In genomic region chr2:155381060-155381437, GRCm38 (mm10) we compare ENCODE assay signal across 8 mouse cellular contexts. TPM values are rescaled to one million over a fixed set of nuclear protein-coding genes. Genes with fewer than 3 reads are reported as not detected.
DNase-seq lines count a peak whose midpoint lies in the region; ATAC-seq and TF ChIP-seq lines count a peak whose summit lies in the region.

No protein-coding gene starts in this region.

- H3K36me3 ChIP-seq in limb, embryonic 14.5 days (ENCODE audit: control insufficient read depth, insufficient read depth, low read length): no peaks in the 10 kb centered on the region
- H3K36me3 ChIP-seq in small intestine, adult 2 months (ENCODE audit: control insufficient read depth, insufficient read depth, low read length): peaks cover 4% of the 10 kb centered on the region; the same call in 1 of the 2 replicates

- ATAC-seq in limb, embryonic 14.5 days (ENCODE audit: low FRiP score, low read depth): no peak

- no peak for TF ChIP-seq POLR2A in limb, embryonic 14.5 days (IDR thresholded peaks at IDR 0.05; ENCODE audit: borderline replicate concordance, extremely low read depth, insufficient read depth, insufficient read length)
- TF ChIP-seq POLR2A in small intestine, adult 2 months (IDR thresholded peaks at IDR 0.05; ENCODE audit: low read depth, low read length): no peak

- no peak for TF ChIP-seq CTCF in small intestine, adult 2 months (IDR thresholded peaks at IDR 0.05; ENCODE audit: extremely low read depth, insufficient read length, insufficient replicate concordance, low read depth, low read length)

- peak overlapping the region; percentile 96 for H3K4me3 ChIP-seq in limb, embryonic 14.5 days (replicated peaks; ENCODE audit: low read length)
- H3K4me3 ChIP-seq in small intestine, adult 2 months (ENCODE audit: low read depth, low read length): peak overlapping the region; percentile 76

- no peaks in the 10 kb centered on the region for H3K9me3 ChIP-seq in limb, embryonic 14.5 days (ENCODE audit: control insufficient read depth, low read length)

- peak overlapping the region; percentile 98; the same call in 1 of the 2 replicates for H3K27ac ChIP-seq in limb, embryonic 14.5 days (replicated peaks; ENCODE audit: low read depth, low read length)
- H3K27ac ChIP-seq in small intestine, adult 2 months (ENCODE audit: insufficient read depth, low read depth, low read length): no peak overlapping the region

- peak overlapping the region; percentile 93 for H3K9ac ChIP-seq in limb, embryonic 14.5 days (ENCODE audit: low read depth, low read length, severe bottlenecking)

- intact Hi-C loops in left cerebral cortex, postnatal 25 days (cut with DNase I): loop anchor here (1.0 to 5.0 kb wide), 2 partner anchors 24 to 144 kb away; partner anchors contain the start of genes Dynlrb1 and Pigu

- peak overlapping the region; percentile 84 for H3K4me2 ChIP-seq in limb, embryonic 14.5 days (replicated peaks; ENCODE audit: low read depth, low read length, severe bottlenecking)

- WGBS in limb, embryonic 14.5 days: 2% methylated on average over 11 of the region's 11 CpGs
- 1% methylated on average over 11 of the region's 11 CpGs for WGBS in small intestine, adult 2 months

- H3K4me1 ChIP-seq in limb, embryonic 14.5 days (ENCODE audit: control insufficient read depth, insufficient read depth, low read length): peaks cover 12% of the 10 kb centered on the region
- peaks cover 4% of the 10 kb centered on the region; the same call in 1 of the 2 replicates for H3K4me1 ChIP-seq in small intestine, adult 2 months (ENCODE audit: control insufficient read depth, insufficient read depth, insufficient read length, low read length)

- peaks cover 3% of the 10 kb centered on the region; the same call in 1 of the 2 replicates for H3K27me3 ChIP-seq in limb, embryonic 14.5 days (ENCODE audit: control insufficient read depth, insufficient read depth, low read length)
- no peaks in the 10 kb centered on the region for H3K27me3 ChIP-seq in small intestine, adult 2 months (ENCODE audit: control insufficient read depth, insufficient read depth, low read length)

- DNase-seq in cerebellum, adult 11 months: peak; percentile 43
- DNase-seq in cerebellum, adult 9-10 months: no peak
- peak; percentile 15 for DNase-seq in thymus, postnatal 14 days
- DNase-seq in thymus, postnatal 10 days (ENCODE audit: low spot score in 2 of 2): no peak
- DNase-seq in limb, embryonic 14.5 days (ENCODE audit: low spot score): no peak
- no peak for DNase-seq in left cerebral cortex, postnatal 25 days (ENCODE audit: low spot score in 2 of 2)
- no peak for DNase-seq in frontal cortex, postnatal 14 days (ENCODE audit: low spot score in 2 of 2)

RNA-seq across cellular contexts. Expression of gene Trp53inp2, which starts 0.2 kb away (rescaled TPM):
- 26.8 and 35.7 TPM in 2 replicates for polyA plus RNA-seq in limb, embryonic 14.5 days (2012; rRNA removed)
- 15.5 and 17.6 TPM in 2 replicates for polyA plus RNA-seq in limb, embryonic 14.5 days (2014; fragmentation: Nextera tagmentation; extraction: Ambion mirVana)
- 161 and 164 TPM in 2 replicates for polyA plus RNA-seq in small intestine, adult 2 months (2012; rRNA removed)
- total RNA-seq in left cerebral cortex, postnatal 25 days (2021): 100 to 1,000 TPM; 175 to 194 TPM

RNA-seq across cellular contexts. Expression of gene Pigu, which starts 23.8 kb away (rescaled TPM):
- polyA plus RNA-seq in limb, embryonic 14.5 days (2012; rRNA removed): 50.7 and 66.4 TPM in 2 replicates
- 43.8 and 49.4 TPM in 2 replicates for polyA plus RNA-seq in limb, embryonic 14.5 days (2014; fragmentation: Nextera tagmentation; extraction: Ambion mirVana)
- 13.7 and 26.2 TPM in 2 replicates for polyA plus RNA-seq in small intestine, adult 2 months (2012; rRNA removed)
- 10 to 100 TPM; 29.1 to 29.5 TPM for total RNA-seq in left cerebral cortex, postnatal 25 days (2021)

Comparison
In these comparisons a context has a peak if more than half of its experiments do, and no peak if none do; other contexts are left out.
1. DNase-seq: peak in cerebellum, adult 11 months (single experiment) and thymus, postnatal 14 days (single experiment); none in cerebellum, adult 9-10 months (single experiment), thymus, postnatal 10 days (0 of 2), limb, embryonic 14.5 days (single experiment), left cerebral cortex, postnatal 25 days (0 of 2) and frontal cortex, postnatal 14 days (0 of 2).